Mouse (Mus musculus): ENCODE measurements at regions not wholly inside any gene's neighbourhood (a gene's known extent, or its start where the extent isn't known, plus 50 kb on each side); places are given as distances from the start of the nearest gene placed in this dataset.
"Not testable (repeated sequence)": the region's sequence is repeated elsewhere in the genome, so short reads cannot be mapped to it uniquely, and the experiment has no call there.

GRCm38 (mm10) chr13:16465812-16466211 lies 454.2 kb downstream of the Inhba start:
- no peak for DNase-seq (ENCODE audit: extremely low spot score, low read depth, low spot score)

- no peak for DNase-seq (ENCODE audit: extremely low spot score, low read depth, low spot score)
Measured at GRCm38 (mm10) chr13:16476515-16476914, 464.9 kb downstream of the Inhba start.

- no peak for DNase-seq (ENCODE audit: extremely low spot score, low read depth, low spot score)
Measured at GRCm38 (mm10) chr13:16487292-16487691, 475.6 kb downstream of the Inhba start.

- DNase-seq (ENCODE audit: extremely low spot score, low read depth, low spot score) = not testable (repeated sequence)
Measured at GRCm38 (mm10) chr13:16490680-16491079, 479.0 kb downstream of the Inhba start.

- DNase-seq (ENCODE audit: extremely low spot score, low read depth, low spot score) = no peak
Measured at GRCm38 (mm10) chr13:16498052-16498451, 486.4 kb downstream of the Inhba start.

- no peak for DNase-seq (ENCODE audit: extremely low spot score, low read depth, low spot score)
Measured at GRCm38 (mm10) chr13:16512876-16513275, 501.2 kb downstream of the Inhba start.

- no peak for DNase-seq (ENCODE audit: extremely low spot score, low read depth, low spot score)
Measured at GRCm38 (mm10) chr13:16515195-16515594, 503.5 kb downstream of the Inhba start.

GRCm38 (mm10) chr13:16529036-16529435 lies 517.4 kb downstream of the Inhba start:
- DNase-seq (ENCODE audit: extremely low spot score, low read depth, low spot score) = no peak

GRCm38 (mm10) chr13:16543771-16544170 lies 532.1 kb downstream of the Inhba start:
- DNase-seq (ENCODE audit: extremely low spot score, low read depth, low spot score) = no peak

- no peak for DNase-seq (ENCODE audit: extremely low spot score, low read depth, low spot score)
Measured at GRCm38 (mm10) chr13:16550060-16550459, 538.4 kb downstream of the Inhba start.

GRCm38 (mm10) chr13:16564988-16565387 lies 553.3 kb downstream of the Inhba start:
- no peak for DNase-seq (ENCODE audit: extremely low spot score, low read depth, low spot score)

- no peak for DNase-seq (ENCODE audit: extremely low spot score, low read depth, low spot score)
Measured at GRCm38 (mm10) chr13:16574069-16574468, 562.4 kb downstream of the Inhba start.

GRCm38 (mm10) chr13:16586286-16586685 lies 574.6 kb downstream of the Inhba start:
- no peak for DNase-seq (ENCODE audit: extremely low spot score, low read depth, low spot score)

- DNase-seq (ENCODE audit: extremely low spot score, low read depth, low spot score) = no peak
Measured at GRCm38 (mm10) chr13:16619755-16620154, 608.1 kb downstream of the Inhba start.

GRCm38 (mm10) chr13:16626584-16626983 lies 614.9 kb downstream of the Inhba start:
- no peak for DNase-seq (ENCODE audit: extremely low spot score, low read depth, low spot score)

- DNase-seq (ENCODE audit: extremely low spot score, low read depth, low spot score) = no peak
Measured at GRCm38 (mm10) chr13:16633445-16634092, 621.9 kb downstream of the Inhba start.

- no peak for DNase-seq (ENCODE audit: extremely low spot score, low read depth, low spot score)
Measured at GRCm38 (mm10) chr13:16636251-16636650, 624.6 kb downstream of the Inhba start.

- no peak for DNase-seq (ENCODE audit: extremely low spot score, low read depth, low spot score)
Measured at GRCm38 (mm10) chr13:16641611-16642449, 630.2 kb downstream of the Inhba start.

GRCm38 (mm10) chr13:16642450-16642994 lies 630.9 kb downstream of the Inhba start:
- DNase-seq (ENCODE audit: extremely low spot score, low read depth, low spot score) = no peak

- no peak for DNase-seq (ENCODE audit: extremely low spot score, low read depth, low spot score)
Measured at GRCm38 (mm10) chr13:16645311-16645710, 633.7 kb downstream of the Inhba start.

GRCm38 (mm10) chr13:16646056-16646455 lies 634.4 kb downstream of the Inhba start:
- no peak for DNase-seq (ENCODE audit: extremely low spot score, low read depth, low spot score)

GRCm38 (mm10) chr13:16646649-16647048 lies 635.0 kb downstream of the Inhba start:
- no peak for DNase-seq (ENCODE audit: extremely low spot score, low read depth, low spot score)
